Mouse (Mus musculus) right cerebral cortex, postnatal 10 days (tissue): ENCODE measurements around the gene Gga1.

Experiments used
- DNase-seq, 2 experiments: peaks; one replicate each; pipeline ENCODE4 v3.0.0; 2021; ENCODE audit warnings: low spot score in 2 of 2

Gga1 gene

GRCm38 (mm10) chr15:78913632-78914090 lies 36.7 kb downstream of the Gga1 start, which contains the start of gene Pdxp:
Pdxp (plus strand) TSS chr15:78913919.
- DNase-seq = peak; percentile 99

DNA sequence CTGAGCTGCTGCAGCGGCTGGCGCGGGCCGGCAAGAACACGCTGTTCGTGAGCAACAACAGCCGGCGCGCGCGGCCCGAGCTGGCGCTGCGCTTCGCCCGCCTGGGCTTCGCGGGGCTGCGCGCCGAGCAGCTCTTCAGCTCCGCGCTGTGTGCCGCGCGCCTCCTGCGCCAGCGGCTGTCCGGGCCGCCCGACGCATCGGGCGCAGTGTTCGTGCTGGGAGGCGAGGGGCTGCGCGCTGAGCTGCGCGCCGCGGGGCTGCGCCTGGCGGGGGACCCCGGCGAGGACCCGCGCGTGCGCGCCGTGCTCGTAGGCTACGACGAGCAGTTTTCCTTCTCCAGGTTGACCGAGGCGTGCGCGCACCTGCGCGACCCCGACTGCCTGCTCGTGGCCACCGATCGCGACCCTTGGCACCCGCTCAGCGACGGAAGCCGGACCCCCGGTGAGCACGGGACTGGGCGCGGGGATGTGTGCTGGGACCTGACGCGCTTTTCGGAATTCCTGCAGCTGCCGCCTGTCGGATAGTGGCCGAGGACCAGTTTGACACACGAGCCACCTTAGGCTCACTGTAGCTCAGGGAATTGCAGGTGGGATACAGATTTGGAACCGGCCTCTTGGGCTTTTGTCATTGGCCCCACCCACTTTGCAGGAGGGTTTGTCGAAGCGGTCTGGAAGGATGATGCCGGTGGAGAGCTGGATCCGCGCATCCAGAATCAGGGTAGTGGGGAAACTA lies 37.3 kb downstream of the Gga1 start:
- peak; percentile 78 to 84 for DNase-seq

DNA sequence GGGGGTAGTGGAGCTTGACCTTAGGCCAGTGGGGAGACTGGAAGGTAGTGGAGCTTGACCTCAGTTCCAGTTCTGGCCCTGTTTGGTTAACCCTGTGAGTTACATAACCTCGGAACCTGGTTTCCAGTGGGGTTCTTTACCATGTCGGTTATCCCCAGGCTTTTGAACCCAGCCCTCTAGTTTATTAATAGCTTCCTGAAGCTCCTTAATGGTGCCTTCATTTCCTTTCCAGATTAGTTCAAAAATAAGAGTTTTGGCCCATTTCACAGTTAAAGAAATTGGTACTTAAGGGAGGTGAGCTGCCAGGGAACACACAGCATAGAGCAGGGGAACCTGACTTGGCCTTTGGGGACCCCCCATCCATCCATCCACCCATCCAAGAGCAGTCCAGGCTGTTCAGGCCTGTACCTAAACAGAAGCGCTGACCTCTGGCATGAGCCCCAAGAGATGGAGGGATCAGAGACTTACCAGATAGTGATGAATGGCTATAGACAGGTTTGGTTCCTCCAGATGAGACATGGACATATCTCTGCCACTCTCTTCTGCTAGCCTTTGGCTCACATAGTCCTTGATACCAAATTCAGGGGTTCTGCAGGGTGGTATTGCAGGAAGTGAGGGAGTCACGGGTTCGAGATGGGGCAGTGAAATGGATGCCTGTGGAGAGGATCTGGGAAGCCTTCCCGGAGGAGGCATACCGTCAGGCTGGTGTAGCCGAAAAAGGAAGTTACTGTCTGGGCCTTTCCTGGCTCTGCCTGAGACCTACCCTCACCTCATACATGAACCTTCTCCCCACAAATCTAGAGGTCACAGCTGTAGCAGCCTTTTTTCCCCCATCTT lies 38.1 kb downstream of the Gga1 start:
- no peak for DNase-seq

DNA sequence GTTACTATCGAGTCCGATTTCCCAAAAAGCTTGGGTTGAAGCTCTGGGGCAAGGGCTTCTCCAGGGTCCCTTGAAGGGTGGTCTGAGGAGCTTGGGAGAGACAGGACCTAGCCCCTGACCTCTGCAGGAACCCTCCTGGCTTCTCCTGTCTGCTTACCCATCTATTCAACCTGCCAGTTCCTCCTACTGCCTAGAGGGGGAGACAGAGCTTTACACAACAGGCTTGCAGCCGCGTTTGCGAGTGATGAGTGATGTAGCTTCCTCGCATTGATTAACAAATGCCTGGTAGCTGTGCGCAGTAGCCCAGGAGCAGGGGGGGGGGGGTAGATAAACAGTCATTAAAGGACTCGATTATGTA lies 38.6 kb downstream of the Gga1 start:
- DNase-seq = peak; percentile 85 to 91

GRCm38 (mm10) chr15:78916052-78916826 lies 39.2 kb downstream of the Gga1 start:
- peak; percentile 70 to 76 for DNase-seq

- DNase-seq = no peak
Measured at GRCm38 (mm10) chr15:78918126-78918525, 41.1 kb downstream of the Gga1 start.

DNA sequence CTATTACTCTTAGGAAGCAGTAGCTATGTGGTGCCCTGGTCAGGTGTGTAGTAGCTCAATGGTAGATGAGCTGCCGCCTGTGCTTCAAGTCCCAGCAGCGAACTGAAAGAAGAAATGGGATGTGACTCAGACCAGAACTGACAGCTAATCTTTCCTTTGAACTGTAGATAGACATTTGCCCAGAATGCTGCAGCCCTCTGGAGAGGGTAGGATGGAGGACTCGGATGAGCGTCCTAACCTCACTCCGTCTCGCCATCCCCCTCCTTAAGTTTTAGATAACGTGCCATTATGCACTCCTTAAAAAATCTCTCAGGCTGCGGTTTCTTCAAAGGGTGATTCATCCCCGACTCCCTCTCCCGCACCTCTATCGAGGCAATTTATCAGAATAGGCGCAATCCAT lies 42.9 kb downstream of the Gga1 start:
- no peak for DNase-seq

GRCm38 (mm10) chr15:78922700-78923099 lies 45.7 kb downstream of the Gga1 start:
- no peak for DNase-seq

- no peak for DNase-seq
Measured at GRCm38 (mm10) chr15:78923585-78923984, 46.6 kb downstream of the Gga1 start.

GRCm38 (mm10) chr15:78925129-78925528 lies 48.1 kb downstream of the Gga1 start:
- no peak for DNase-seq

DNA sequence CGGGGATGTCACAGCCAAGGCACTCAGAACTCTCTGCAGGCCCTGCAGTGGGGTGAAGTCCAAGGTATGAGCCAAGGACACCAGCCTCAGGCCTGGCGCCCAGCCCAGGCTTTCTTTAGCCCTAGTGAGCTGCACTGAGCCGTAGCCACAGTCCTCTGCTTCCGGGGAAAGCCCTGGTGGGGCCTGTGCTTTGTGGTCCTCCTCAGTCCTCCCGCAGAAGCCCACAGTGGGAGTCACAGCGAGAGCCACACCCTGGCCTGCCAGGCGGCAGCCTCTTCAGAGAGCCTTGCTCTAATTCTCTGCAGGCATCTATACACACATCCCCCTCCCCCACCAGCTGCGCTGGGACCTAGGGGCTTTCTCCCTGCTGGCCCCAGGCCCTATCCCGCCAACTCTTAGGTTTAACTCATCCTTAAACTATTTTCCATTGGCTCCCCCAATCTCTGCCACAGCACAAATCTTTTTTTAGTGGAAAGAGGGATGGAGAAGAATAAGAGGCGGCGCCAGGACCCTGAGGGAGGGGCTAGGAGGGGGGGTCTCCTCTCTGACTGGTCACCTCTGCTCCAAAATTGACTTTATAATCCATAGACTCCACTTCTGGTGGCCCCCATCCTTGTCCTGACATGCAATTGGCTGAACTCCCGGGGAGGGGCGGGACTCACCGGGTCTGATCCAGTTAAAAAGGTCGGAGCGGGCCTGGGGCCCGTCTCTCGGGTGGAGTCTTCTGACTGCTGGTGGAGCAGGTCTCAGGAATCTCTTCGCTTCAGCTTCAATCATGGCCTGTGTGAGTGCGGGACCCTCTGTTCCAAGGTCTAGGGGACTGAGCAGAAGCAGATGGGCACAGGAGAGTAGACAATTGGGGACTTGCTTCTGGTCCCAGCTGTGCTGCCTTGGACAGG lies 49.3 kb downstream of the Gga1 start, which contains the start of gene Lgals1:
TSS of gene Lgals1 (plus strand) at position 705 of the 899 bp plus-strand sequence.
- peak; percentile 81 to 83 for DNase-seq

DNA sequence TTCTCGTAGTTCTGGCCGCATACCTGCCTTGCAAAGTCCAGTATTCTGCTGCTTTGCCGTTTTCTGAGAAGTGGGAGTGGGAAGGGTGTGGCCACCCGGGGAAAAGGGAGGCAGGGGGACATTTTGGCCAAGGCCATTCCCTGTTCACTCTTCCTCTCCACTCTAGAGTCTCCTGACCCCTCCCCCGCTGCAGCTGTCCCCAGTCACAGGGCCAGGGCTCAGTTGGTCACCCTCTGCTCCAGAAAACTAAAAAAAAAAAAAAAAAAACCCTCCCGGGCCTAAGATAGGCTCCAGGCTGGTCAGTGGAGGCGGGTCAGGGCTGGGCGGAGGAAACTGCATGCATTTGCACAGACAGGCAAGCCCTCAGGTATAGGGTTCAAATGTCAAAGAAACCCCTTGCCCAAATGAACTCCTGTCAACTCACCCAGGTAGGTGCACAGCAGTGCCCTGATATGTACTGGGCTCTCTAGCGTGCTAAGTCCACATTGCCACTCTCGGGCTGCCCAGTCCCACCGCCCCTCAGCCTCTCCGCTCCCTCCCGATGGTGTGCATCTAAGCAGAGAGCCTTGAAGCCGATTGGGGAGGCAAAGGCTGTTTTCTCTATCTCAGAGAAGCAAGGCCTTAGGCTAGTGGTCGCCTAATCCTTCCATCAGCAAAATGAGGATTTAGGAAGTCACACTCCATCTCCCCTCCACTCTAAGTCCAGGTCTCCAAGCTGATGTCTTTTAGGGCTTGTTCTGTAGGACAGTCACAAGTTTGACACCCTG lies 50.2 kb downstream of the Gga1 start:
- no peak for DNase-seq

GRCm38 (mm10) chr15:78927788-78928457 lies 50.9 kb downstream of the Gga1 start:
- peak; percentile 68 to 77 for DNase-seq

- no peak for DNase-seq
Measured at GRCm38 (mm10) chr15:78928539-78928938, 51.5 kb downstream of the Gga1 start.

DNA sequence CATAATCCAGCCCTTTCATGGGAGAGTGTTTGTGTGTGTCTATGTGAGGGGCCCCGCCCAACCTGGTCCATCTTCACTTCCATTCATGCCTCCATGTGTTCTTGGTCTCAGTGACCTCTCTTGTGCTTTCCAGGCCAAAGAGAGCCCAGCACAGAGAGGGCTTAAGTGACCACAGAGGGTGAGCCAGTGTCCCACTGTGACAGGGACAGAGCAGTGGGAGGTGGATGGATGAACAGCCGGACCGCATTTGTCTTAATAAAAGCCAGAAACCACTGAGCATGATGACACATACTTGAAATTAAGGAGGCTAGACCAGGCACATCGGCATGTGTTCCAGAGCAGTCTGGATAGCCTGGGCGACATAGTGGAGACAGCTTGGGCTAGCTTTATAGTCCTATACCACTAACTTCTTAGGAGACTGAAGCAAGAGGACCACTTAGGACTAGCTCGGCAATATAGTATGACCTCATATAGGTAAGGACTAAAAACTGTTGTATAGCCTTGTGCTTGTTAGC lies 53.3 kb downstream of the Gga1 start:
- no peak for DNase-seq

DNA sequence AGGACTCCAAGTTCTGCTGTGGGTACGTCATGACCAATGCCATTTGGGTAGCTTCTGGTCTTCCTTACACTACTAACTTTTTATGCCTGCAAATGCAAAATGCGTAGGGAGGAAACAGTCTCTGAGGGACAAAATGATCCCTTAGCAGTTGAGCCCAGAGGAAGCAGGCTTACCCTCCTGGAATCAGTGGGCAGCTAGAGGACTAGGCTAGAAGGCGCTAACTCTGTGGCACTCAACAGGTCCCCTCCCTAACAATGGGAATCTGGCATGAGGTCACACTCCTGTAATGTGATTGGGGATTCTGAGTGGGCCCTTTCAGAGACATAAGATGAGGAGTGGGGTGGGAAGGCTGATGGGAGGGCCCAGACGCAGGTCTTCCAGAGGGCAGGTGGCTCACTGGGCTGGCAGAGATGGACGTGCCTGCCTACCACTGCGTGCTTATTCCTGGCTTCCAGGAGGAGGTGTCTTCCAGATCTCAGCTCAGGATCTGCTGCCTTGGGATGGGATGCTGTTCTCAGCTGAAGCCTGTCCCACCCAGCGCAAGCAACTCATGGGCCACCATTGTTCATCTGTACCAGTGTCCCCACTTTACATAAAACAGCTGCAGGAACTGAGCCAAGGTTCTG lies 53.9 kb downstream of the Gga1 start:
- no peak for DNase-seq

GRCm38 (mm10) chr15:78931577-78931976 lies 54.6 kb downstream of the Gga1 start:
- DNase-seq = peak in 1 of 2 experiments; percentile 51

DNA sequence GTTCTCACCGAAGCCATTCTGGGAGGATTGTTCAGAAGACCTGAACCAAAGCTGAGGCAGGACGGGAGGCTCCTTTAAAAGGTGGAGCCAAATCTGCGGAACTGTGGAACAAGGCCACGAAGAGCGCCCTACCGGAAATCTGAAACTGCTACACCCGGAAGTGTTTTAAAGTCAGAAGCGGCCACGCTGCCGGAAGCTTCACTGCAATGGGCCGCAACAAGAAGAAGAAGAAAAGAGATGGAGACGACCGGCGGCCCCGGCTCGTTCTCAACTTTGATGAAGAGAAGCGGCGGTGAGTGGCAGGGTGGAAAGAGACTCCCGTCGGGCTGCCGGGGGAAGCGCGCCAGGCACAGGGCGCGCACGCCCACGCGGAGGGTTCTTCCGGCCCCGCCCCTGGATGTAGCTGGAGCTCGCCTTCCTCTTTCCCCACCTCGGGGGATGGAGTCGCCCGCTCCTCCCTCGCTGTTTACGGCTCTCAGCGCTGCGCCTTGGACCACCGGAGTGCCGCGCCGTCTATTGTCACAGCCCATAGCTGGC lies 57.9 kb downstream of the Gga1 start, which contains the start of gene Nol12:
TSS of gene Nol12 (plus strand) at position 150 of the 537 bp plus-strand sequence.
- peak; percentile 91 to 93 for DNase-seq

GRCm38 (mm10) chr15:78936403-78936802 lies 59.4 kb downstream of the Gga1 start:
- DNase-seq = no peak
